In genomic region chr6:61315884-61316601, GRCm38 (mm10) we compare ENCODE assay signal across 7 mouse cellular contexts.
A peak's percentile ranks its signal among the peaks of the same experiment; 100 is the strongest.
DNase-seq lines count a peak whose midpoint lies in the region; ATAC-seq lines count a peak whose summit lies in the region.

No protein-coding gene starts in this region.

- peak; percentile 23 for DNase-seq in urinary bladder, postnatal 14 days (ENCODE audit: low spot score)
- DNase-seq in urinary bladder, postnatal 10 days (ENCODE audit: low spot score), result no peak
- peak; percentile 40 to 54 for DNase-seq in cerebellum, postnatal 36 days
- peak; percentile 58 to 70 for DNase-seq in layer of hippocampus, postnatal 10 days (ENCODE audit: low spot score in 2 of 2)
- DNase-seq in telencephalon, adult 2 months (ENCODE audit: low read depth, low spot score), result peak; percentile 68

- peak; percentile 82 for ATAC-seq in granulocyte monocyte progenitor cell, adult 5-6 weeks (replicated peaks; ENCODE audit: poor library complexity, severe bottlenecking)
- ATAC-seq in megakaryocyte-erythroid progenitor cell, adult 5-6 weeks (replicated peaks; ENCODE audit: low FRiP score, low TSS enrichment, poor library complexity, severe bottlenecking), result 0 out of 2 replicates have a peak, but pooled peaks have one; percentile 68
